Mouse (Mus musculus): ENCODE measurements around the gene Lnx1.

The Lnx1 gene

DNA sequence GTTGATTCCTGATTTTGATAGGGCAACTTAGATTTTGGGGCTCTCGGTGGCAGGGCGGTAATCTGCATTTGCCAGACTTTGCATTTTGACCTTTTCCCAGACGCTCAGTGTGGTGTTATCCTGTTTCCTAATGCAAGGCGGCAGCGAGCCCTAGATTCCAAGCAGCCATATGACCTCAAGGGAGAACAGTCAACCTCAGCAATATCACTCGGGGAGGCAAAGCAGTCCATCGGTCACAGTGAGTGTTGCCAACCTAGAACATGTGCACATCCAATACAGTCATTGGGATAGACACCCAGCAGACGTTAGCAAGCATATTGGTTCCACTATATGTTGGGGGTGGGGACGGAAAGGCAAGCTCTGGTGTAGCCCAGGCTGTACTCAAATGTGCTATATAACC lies 54.5 kb downstream of the Lnx1 start:
- no peak for DNase-seq

DNA sequence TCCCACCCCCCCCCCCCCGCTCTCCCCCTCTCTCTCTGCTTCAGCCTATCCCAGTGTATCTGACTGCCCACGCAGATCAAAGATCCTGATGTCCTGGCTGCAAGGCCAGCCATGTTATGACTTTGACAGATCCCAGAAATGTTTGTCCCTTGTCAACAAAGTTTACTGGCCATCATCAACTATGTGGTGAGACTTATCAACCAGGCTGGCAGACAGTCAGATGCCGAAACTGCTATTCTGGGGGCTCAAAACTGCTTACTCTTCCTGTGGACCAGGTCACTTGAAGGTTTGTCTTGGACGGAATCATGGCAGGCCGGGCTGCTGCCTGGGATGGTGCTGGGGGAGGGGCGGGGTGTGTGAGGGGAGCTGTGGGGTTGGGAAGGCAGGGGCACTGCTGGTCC lies 55.1 kb downstream of the Lnx1 start:
- DNase-seq: no peak

DNA sequence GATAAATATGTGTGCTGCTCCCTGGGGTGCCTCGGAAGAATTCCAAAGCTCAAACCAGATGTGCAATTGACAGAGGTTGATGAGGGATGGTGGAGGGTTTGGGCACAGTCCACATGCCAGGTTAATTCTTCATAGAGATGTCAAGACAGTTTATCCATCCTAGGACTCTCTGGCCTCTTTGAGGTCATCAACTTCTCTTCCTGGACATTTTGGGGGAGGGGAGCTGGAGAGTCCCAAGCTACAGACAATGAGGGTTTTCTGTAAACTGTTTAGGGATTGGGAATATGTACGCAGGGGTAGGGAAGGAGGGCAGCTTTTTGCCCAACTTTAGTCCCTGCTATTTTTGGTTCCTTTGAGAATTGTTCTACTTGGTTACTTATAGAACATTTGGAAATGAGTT lies 60.4 kb downstream of the Lnx1 start:
- no peak for DNase-seq

DNA sequence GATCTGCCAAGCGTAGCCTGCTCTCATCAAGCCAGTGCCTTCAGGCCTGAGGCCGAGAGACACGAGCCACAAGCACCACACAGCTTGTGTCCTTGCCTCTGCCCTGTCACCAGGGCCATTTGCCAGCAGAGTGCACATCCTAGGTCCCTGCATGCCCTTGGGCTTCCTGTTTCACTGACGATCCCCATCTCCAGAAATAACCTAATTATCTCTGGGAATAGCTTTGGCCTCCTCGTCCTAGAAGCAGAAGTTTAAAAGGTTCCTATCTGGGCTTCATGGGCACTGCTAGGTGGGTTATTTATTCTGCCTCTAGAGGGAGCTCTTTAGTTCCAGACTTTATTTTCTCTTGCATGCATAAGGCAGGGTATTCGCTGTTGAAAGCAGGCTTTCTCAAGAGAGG lies 61.7 kb downstream of the Lnx1 start:
- peak; percentile 67 for DNase-seq

DNA sequence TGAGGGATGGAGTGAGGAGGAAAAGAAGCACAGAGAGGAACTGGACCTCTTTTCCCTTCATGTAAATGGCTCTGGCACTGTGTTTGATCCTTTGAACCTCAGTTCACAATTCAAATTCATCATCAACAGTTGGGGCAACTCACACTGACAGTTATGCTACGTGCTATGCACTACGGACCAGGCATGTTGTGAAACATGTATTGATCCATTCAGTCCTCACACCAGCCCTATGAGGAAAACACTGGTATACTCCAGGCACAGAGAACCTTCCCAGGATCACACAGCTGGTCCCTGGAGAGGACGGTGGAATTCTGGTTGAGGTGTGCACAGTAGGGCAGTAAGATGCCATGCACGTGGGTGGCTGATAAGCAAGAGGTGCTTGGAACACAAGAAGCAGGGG lies 62.2 kb downstream of the Lnx1 start:
- DNase-seq: no peak

DNA sequence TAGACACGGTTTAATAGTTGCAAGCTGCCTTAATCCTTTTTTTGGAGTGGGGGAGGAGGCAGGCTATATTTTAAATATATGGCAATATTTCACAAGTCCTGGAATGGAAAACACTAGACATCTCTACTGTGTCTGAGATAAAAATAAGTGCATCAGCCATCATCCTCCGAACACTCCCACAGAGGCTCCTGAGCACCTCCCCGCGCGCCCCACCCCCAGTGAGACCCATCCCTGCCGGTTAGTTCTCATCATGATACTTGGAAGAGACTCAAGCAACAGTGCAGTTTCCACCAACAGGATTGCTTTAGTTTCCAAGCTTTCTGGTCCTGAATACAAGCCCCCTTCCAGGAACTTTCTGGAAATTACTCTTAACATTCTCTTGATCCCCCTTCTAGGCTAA lies 63.2 kb downstream of the Lnx1 start:
- DNase-seq: no peak

DNA sequence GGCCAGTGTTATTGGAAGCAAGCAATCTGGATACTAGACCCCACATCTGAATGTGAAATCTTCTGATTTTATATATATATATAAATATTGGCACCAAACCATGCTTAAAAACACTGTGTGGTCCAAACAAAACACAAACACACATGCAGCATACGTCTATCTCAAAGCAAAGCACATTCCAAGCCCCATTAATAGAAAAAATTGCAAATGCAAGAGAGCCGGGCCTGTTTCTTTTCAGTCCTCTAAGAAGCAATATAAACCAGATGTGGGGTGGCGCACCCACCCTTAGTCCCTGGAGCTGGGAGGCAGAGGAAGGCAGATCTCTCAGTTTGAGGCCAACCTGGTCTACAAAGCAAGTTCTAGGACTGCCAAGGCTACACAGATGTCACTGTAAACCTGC lies 68.3 kb downstream of the Lnx1 start:
- no peak for DNase-seq

DNA sequence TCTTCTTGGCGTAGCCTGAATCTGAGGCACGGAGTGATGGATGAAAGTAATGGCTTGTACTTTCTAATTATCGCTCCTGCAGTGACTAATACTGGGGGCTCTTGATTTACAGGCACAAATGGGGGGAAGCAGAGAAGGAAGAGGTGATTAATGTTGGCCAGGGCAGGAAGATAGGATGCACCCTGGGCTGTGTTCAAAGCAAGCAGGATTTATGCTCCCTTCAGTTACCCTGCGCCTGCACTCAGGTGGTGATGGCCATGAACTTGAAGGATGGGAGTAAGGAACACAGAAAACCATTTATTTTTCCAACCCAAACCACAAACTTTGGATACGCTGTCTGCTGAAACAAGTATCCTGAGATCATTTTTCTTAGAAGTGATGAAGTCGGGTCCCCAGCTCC lies 69.3 kb downstream of the Lnx1 start:
- DNase-seq: no peak

DNA sequence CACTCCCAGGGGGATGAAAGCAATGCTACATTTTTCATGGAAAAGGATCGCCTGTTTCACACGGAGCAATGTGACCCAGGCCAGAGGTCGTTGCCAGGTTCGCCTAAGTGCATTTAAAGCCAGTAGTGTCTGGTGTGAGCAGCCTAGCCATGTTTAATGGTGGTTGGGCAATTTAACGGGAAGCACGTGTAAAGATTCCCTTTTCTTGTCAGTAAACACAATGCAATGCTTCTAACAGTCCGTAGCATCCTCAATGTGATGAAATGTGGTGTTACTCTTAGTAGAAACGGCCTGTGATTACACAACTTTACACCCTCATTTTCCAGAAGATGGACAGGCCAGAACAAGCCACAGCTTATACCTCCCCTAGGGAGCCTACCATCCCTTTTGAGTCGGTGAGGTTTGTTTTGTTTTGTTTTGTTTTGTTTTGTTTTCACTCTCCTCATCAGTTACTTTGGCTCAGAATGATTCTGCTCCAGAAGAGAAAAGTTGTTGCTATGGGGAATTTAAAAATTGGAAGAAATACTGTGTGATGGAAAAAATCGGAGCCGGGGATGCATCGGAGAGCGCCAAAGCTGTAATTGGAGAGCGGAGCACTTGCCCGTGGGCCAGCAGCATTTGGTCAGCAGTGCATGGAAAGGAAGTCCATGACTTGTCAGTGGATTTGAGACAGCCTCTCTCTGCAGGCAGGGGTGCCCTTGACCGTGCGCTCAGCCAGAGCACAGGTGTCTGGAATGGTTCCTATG lies 70.2 kb downstream of the Lnx1 start:
- DNase-seq: no peak

DNA sequence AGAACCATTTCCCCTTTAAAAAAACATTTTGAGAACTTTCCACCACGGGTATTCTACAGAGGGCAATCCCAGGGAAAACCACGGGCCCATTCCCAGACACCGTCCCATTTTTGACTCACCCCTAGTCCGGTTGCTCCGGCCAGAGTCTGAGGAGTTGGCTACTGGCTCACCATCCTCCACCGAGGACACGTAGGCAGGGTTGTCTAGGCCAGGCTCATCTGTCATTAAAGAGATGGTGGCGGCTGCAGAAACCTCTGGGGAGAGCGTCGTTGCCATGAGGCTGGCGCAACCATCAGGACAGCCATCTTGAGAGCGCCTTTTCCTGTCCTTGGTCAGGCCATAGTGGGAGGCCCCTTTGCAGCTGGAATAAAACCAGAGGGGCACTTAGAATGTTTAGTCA lies 74.7 kb downstream of the Lnx1 start:
- no peak for DNase-seq

DNA sequence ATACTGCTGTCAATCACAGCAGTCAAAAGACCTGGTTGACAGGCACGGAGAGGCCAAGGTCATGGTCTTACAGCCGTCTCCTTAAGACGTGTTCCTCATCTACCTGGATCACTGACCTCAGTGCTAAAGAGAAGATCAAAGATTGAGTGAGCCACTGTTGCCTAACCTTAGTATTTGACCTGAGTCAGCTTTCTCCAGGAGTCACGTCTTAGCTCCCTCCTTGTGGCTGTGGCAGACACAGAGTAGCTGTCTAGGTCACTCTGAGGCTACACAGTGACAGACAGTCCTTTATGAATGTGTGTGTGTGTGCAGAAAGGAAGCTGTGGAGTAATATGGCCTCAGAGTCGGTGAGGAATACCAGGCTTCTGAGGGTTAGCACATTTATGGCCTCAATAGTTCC lies 78.3 kb downstream of the Lnx1 start:
- no peak for DNase-seq

DNA sequence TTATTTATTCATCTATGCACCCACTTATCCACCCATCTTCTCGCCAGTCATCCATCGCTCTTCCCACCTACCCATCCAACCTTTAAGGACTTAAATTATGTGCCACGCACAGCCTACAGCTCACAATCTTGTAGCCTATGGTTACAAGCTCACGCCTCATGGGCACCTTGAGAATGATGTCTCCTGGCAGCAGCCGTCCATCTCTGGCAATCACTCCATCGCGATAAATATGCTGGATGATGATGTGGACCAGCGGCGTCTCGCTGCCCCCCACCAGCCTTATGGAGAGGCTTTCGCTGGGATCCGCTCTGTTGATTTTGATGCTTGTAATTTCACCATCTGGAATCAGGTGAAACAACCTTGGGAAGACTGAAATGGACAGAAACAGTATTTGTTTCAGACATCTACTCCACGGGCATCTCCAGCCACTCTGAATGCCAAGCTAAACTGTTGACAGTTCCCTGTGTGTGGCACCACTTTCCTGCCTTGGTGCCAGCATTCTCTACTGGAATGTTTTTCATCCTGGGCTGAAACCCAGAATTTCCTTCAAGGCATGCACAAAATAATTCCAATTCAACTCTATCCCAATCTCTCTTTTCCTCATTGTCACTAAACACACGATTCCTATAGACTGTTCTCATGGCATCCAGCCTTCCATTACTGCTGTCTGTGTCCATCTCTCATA lies 79.3 kb downstream of the Lnx1 start:
- DNase-seq: no peak

DNA sequence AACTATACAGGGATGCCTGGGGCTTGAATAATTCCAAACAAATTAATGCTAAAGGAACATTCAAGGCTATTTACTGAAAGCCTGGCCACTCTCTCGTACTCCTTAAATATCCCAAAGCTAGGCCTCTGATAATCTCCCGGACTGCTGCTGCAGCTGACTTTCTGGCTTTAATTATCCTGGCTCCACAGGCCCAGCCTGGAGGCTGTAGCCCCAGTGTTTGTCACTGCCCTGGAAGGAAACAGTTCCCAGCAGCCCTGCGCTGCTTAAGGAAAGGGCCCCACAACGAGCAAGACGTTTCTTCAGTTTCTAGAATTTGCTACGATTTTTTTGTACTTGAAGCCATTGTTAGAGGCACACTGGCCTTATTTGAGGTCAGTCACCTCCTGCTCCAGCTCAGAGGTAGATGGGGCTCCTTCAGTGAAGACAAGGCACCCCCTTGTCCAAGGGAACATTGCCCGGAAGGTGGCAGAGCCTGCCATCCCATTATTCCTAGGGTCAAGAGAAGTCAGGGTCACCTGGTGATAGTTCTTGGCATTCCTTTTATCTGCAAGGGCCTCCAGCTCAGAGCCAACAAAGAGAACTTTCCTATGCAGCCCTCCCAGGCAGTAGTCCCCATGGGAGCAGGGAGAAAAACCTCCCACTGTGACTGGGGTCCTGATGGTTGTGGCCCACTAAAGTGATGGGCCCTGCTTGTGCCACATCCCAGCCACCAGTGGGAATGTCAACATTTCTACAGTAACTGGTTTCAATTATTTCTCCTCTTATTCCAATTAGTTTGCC lies 80.8 kb downstream of the Lnx1 start:
- DNase-seq: no peak

DNA sequence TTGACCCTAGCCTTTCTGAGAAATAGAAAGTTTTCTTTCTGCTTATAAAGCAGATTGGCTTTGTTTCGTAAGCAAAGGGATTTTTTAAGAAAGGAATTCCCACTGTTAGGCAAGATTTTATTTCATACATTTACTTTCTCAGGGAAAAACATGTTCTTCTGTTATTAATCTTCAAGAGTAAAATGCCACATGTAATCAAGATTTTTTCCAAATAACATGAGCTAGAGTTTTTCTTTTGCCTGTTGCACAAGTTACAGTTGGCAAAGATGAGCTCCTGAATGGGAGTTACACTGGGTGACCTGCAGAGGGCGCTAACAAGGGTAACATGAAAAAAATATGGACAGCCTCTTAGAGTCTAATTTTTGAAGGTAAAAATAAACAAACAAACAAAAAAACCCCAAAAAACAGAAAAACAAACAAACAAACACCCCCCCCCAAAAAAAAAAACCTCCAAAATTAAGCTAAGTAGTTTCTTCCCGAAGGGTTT lies 84.1 kb downstream of the Lnx1 start:
- DNase-seq: peak; percentile 37

DNA sequence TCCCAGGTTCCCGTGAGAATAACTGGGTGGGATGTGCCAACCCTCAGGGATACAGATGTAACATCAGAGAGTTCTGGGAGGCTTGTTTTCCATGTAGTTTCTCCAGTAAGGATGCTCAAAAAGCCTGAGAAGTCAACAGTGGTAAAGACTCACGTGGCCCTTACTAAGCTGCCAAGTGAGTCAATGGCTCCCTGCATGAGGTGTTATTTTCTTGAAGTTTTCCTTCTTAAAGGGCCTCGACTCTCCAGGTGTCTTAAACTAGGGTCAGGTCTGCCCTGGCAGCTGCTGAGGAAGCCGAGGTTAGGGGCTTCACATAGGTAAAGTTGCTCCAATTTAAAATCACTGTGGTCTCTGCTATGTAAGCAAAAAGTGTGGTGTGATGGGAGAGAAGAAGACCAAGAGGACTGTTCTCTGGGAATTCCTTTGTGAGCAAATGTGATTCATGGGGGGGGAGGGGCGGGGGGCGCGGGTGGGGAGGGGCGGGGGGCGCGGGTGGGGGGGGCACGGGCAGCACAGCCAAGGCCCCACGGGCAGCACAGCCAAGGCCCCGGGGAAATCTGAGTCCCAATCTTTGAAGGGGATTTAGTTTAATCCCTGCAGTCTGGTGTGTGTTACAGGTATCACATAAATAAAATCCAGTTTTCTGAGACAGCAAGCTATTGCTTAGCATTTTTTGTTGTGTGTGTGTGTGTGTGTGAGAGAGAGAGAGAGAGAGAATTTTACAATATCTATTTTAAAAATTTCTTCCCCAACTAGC lies 84.7 kb downstream of the Lnx1 start:
- no peak for DNase-seq

DNA sequence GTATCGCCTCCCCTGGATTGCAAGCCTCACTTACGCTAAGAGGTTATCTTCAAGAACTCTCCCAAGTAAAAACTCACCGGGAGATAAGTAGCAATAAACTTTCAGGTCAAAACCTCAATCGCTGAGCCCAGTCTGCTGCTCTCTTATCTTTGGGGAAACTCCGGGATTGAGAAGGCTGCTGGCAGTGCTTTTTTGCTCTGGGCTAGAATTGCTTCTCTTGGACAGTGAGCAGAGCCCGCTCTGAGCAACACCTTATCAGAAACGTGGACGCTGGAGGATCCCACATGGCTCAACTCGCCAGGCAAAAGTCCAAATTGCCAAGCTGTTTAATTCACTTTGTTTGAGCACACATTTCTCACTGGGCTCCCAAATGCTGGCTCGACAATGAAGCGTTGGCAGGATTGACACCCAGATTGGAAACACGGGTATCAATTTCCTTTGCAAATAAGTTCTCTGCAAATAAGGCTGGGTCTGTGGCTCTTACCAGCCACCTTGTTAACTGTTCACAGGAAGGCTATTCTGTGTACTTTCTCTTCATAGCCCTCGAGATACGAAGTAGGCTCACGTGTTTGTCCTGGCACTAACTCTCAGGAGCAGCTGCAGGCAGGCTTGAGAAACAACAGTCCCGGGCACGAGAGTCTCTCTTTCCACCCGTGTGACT lies 89.1 kb downstream of the Lnx1 start:
- DNase-seq: no peak

DNA sequence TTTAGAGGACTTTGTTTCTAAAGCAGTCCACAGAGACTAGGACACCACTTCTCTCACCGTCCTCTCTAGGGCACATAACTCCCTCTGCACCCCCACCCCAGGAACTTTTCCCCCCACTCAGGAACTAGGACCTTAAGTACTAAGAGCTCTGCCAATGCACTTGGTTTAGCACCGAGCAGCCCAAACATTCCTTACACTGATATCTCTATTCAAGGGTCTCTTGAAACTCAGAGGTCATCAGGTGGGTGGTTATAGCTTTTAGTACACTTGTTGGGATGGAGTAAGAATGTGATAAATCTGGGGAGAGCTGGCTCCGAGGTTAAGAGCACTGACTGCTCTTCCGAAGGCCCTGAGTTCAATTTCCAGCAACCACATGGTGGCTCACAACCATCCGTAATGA lies 90.0 kb downstream of the Lnx1 start:
- DNase-seq: no peak

DNA sequence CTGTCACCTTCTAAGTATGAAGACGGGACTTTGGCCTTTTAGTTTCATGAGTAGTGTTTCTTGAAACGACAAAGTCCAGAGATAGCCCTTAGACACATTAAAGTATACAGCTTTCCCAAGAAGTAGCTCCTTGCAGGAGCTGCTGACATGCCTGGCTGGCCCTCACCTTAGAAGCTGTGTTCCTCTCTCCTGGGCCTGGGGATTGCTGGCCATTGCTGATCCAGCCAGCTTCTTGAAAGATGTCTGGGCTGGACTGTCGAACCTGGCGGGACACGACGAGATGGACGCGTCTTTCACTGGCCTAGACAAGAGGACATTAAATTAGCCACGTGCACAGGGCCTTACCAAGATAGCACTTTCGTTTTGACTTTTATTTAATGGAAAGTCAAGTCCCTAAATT lies 92.2 kb downstream of the Lnx1 start:
- DNase-seq: no peak

DNA sequence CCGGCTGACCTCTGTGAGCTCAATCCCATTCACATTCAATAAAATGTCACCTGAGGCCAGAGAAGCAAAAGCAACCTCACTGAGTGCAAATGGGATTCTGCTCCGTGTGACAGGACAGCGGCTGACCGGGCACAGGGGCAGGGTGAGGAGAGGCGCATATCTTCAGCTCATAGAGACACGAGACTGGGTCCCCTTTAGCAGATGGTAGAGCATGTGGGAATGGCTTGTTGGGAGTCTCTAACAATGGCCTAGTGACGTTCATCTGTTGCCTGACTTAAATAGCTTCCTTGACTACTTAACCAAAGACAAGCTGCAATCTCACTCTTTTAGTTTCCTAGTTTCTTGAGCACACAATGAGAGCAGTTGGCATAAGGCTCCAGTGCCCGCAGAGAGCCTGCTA lies 96.5 kb downstream of the Lnx1 start:
- no peak for DNase-seq

DNA sequence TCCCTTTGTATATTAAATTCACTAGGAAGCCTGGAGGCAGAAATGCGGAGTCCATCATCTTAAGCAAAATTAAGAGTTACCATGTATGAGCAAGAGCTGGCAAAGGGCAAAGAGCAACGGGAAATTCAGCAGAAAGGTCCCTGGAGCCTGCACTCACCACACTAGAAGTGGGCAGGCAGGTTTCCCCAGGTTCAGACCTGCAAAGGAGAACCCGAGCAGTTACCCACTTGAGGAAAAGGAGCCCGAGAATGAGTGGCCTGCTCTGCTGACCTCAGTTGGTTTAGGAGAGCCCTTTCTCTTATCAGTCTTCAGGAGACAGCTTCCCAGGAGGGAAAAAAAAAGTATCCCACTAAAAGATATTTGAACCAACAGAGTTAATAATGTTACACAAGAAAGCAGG lies 99.4 kb downstream of the Lnx1 start:
- DNase-seq: no peak

DNA sequence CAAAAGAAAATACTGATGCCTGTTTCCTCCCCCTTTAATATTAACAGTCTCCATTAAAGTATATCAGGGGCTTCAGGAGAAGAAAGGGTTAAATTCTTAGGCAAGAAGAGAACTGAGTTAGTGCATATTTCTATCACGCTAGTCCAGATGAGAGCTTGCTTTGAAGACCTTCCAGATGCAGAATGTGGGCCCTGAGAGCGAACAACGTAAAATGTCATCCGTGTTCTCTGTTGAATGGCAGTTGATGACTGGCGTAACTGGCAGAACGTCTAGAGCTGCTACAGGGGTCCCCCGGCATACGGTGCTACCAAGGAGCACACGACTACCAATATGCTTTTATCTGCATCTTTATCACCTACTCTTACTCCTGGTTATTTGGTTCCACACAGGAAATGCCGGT lies 100.3 kb downstream of the Lnx1 start:
- DNase-seq: no peak

DNA sequence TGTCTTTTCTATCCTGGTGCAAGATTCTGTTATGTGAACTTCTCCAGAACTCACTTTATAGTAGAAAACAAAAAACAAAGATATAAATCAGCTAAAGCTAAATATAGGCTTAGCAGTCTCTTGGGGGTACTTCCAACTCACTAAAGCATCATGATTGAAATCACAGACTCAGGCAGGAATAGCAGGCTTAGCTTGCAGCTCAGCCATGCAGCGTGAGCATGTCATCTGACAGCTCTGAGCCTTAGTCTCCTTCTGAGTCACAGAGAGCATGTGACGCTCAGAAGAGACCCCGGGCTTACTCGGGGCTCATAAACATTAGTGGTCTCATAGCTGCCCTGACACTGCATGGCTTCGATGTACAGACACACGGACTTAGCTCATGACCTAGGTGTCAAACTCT lies 100.7 kb downstream of the Lnx1 start:
- no peak for DNase-seq

DNA sequence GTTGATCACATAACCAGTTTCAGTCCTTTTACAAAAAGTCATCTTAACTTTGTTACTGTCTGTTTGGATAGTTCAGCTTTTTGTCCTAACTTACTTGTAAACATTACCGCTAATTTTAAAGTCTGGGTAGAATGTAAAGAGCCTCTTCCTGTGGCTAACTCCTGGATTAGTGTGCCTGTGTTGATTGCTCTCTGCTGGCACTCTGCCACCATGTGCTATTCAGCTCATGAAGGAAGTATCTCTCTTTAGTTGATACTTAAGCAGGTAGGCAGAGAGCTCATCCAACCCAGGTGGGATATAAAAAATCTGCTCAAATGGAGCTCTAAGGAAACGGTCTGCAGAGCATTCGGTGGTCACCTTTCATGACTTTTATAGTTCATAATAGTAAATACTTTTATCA lies 101.5 kb downstream of the Lnx1 start:
- DNase-seq: no peak
